Mouse (Mus musculus) midbrain, postnatal 0 days (tissue): ENCODE data around the gene Spaca7. TPM values are rescaled to one million over a fixed set of nuclear protein-coding genes. Genes with fewer than 3 reads are reported as not detected.

ENCODE experiments used
- ATAC-seq: fragments of 200-750 bp; cut with Nextera tagmentation; 2 replicates; pipeline ENCODE4 v1.8.0; 2017; ENCODE audit warnings: moderate number of reproducible peaks, mild to moderate bottlenecking, moderate TSS enrichment, moderate library complexity; ENCODE audit not compliant: low FRiP score
- DNase-seq: peaks from one replicate; pipeline ENCODE4 v3.0.0-alpha.2; 2015; ENCODE audit warnings: low spot score
- H3K27ac ChIP-seq: fragments of 300-500 bp; sonication (generic); 2 replicates; pipeline ENCODE4 v1.5.1; 2014; ENCODE audit warnings: low read depth, mild to moderate bottlenecking, low read length, mixed read lengths
- H3K27me3 ChIP-seq: fragments of 300-500 bp; sonication (generic); 2 replicates; pipeline ENCODE4 v1.6.1; 2014; ENCODE audit warnings: low read length, control low read depth, mixed read lengths; ENCODE audit not compliant: insufficient read depth
- H3K36me3 ChIP-seq: fragments of 300-500 bp; sonication (generic); 2 replicates; pipeline ENCODE4 v1.6.1; 2014; ENCODE audit warnings: low read length, control low read depth, mixed read lengths; ENCODE audit not compliant: insufficient read depth
- H3K4me1 ChIP-seq: fragments of 300-500 bp; sonication (generic); 2 replicates; pipeline ENCODE4 v1.6.1; 2014; ENCODE audit warnings: mild to moderate bottlenecking, control low read depth, antibody characterized with exemption, low read length, mixed read lengths; ENCODE audit not compliant: insufficient read depth
- H3K4me2 ChIP-seq: fragments of 300-500 bp; sonication (generic); 2 replicates; pipeline ENCODE4 v1.6.1; 2014; ENCODE audit warnings: low read depth, mild to moderate bottlenecking, low read length, mixed read lengths; ENCODE audit not compliant: poor library complexity, severe bottlenecking
- H3K4me3 ChIP-seq: fragments of 300-500 bp; sonication (generic); 2 replicates; pipeline ENCODE4 v1.5.1; 2014; ENCODE audit warnings: low read depth, mild to moderate bottlenecking, low read length, moderate library complexity
- H3K9ac ChIP-seq: fragments of 300-500 bp; sonication (generic); replicated peaks from 2 replicates; pipeline ENCODE4 v1.6.1; 2014; ENCODE audit warnings: mild to moderate bottlenecking, low read length, moderate library complexity, mixed read lengths; ENCODE audit not compliant: poor library complexity, severe bottlenecking
- H3K9me3 ChIP-seq: fragments of 300-500 bp; sonication (generic); 2 replicates; pipeline ENCODE4 v1.6.1; 2016; ENCODE audit warnings: low read length, control low read depth
- CTCF ChIP-seq: IDR thresholded peaks from 2 replicates; pipeline ENCODE4 v1.5.1; 2016; ENCODE audit warnings: antibody characterized with exemption, mild to moderate bottlenecking
- WGBS: fragments of 180-500 bp; shearing (Covaris S2); extraction: QIAGEN DNeasy Blood & Tissue Kit; methylation state at CpG from one replicate; pipeline ENCODE4 v1.1.7; 2014; 5-methylcytosine and 5-hydroxymethylcytosine counted together
- polyA plus RNA-seq: library from polyadenylated mRNA; unstranded; fragments of >200 nt; fragmentation: Nextera tagmentation; extraction: Ambion mirVana; gene quantifications from 2 replicates; pipeline ENCODE4 v1.2.1, GENCODE M21; 2015
- total RNA-seq: library from RNA; depleted of rRNA; stranded (reverse); fragments of >200 nt; gene quantifications from 2 replicates; pipeline ENCODE4 v1.2.3, GENCODE M21; 2014; rRNA removed

The Spaca7 gene
- total RNA-seq (not detected in 2 replicates), polyA plus RNA-seq (not detected in 2 replicates)

DNA sequence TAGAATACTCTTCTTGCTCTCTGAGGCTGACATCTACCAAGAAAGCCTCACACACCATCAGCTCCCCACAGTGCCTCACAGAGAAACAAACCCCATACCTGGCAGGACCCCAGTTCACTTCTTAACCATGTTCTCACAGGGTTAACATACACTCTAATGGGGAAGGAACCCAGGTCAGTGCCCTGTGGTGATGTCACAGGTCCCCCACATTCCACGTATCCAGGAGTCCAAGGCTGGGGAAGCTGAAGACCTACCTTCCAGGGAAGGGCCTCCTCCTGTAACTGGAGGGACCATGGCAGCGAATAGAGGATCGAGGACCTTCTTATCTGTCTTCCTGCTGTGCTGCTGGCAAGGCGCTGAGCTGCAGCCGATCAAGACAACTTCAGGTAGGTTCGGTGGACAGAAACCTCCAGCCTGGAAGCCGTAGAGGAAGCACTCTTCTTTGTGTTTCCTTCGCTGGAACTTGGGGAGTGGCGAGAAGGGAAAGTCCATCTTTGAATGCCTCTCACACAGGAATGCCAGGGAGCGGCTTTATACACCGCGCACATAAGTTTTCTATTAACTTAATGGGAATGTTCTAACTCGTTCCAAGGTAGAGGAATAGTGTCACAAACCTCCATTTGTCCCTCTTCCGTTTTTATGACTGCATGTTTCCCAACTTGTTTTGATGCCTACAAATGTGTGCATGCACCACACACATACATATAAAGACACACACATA is at the start of gene Spaca7:
Gene Spaca7 (plus strand): TSS at position 216 of the 721 bp plus-strand sequence.
- Histone ChIP-seq H3K27ac (no peak within 1 kb of the TSS), H3K4me1 (no peaks in the 10 kb centered on the region), H3K4me3 (no peak within 1 kb of the TSS), H3K27me3 (0 out of 2 replicates have a peak, but pooled peaks cover 8% of the 10 kb centered on the region), H3K4me2 (no peak within 1 kb of the TSS), H3K9me3 (no peaks in the 10 kb centered on the region), H3K9ac (no peak within 1 kb of the TSS), H3K36me3 (no peaks in the 10 kb centered on the region)
- DNase-seq (no peak), ATAC-seq (no peak)
- no peak for TF ChIP-seq CTCF
- 81% methylated on average over 14 of the region's 14 CpGs for WGBS

DNA sequence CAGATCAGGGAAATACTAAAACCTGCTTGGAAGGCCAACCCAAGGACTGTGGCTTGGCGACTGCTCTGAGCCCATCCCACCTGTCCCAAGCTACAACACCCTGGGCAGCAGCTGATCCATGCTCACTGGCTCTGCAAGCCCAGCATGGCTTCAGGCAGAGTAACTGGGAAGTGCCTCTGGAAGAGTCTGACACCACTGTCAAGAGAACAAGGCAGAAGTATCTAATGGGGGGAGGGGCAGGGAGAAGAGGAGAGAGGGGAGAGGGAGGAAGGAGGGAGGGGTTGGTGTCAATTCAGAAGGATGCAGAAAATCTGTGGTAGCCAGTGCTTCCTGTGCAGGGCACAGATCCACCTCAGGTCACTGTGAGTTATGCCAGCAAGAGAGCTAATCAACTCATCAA is 48.5 kb upstream of the Spaca7 start:
- H3K9me3 ChIP-seq = 0 out of 2 replicates have a peak, but pooled peaks cover under 1% of the 10 kb centered on the region
- ATAC-seq (no peak), DNase-seq (no peak)
- no peak overlapping the region for H3K9ac ChIP-seq
- no peak for TF ChIP-seq CTCF
- H3K4me2 ChIP-seq = no peak overlapping the region
- H3K36me3 ChIP-seq = no peaks in the 10 kb centered on the region
- H3K4me1 ChIP-seq = 0 out of 2 replicates have a peak, but pooled peaks cover 2% of the 10 kb centered on the region
- H3K27ac ChIP-seq = no peak overlapping the region
- WGBS = 13% methylated on average over 1 of the region's 1 CpGs
- no peak overlapping the region for H3K4me3 ChIP-seq
- no peaks in the 10 kb centered on the region; the same call in 1 of the 2 replicates for H3K27me3 ChIP-seq

- WGBS = 74% methylated on average over 2 of the region's 2 CpGs
- DNase-seq (no peak), ATAC-seq (no peak)
- H3K9me3 ChIP-seq = no peaks in the 10 kb centered on the region
- no peaks in the 10 kb centered on the region for H3K27me3 ChIP-seq
- no peak overlapping the region for H3K27ac ChIP-seq
- H3K4me2 ChIP-seq = no peak overlapping the region
- H3K36me3 ChIP-seq = no peaks in the 10 kb centered on the region
- 0 out of 2 replicates have a peak, but pooled peaks cover 2% of the 10 kb centered on the region for H3K4me1 ChIP-seq
- no peak overlapping the region for H3K9ac ChIP-seq
- H3K4me3 ChIP-seq = no peak overlapping the region
- TF ChIP-seq CTCF = no peak
Measured at GRCm38 (mm10) chr8:12528659-12529058, 44.2 kb upstream of the Spaca7 start.

GRCm38 (mm10) chr8:12535617-12536016 is 37.2 kb upstream of the Spaca7 start:
- no peaks in the 10 kb centered on the region for H3K36me3 ChIP-seq
- H3K4me1 ChIP-seq = no peaks in the 10 kb centered on the region
- DNase-seq = peak; percentile 36
- no peaks in the 10 kb centered on the region for H3K9me3 ChIP-seq
- WGBS = 72% methylated on average over 9 of the region's 9 CpGs
- H3K4me2 ChIP-seq = no peak overlapping the region
- H3K4me3 ChIP-seq = no peak overlapping the region
- TF ChIP-seq CTCF = no peak
- H3K27ac ChIP-seq = no peak overlapping the region
- no peak for ATAC-seq
- no peak overlapping the region for H3K9ac ChIP-seq
- 0 out of 2 replicates have a peak, but pooled peaks cover 2% of the 10 kb centered on the region for H3K27me3 ChIP-seq

GRCm38 (mm10) chr8:12536306-12536705 is 36.5 kb upstream of the Spaca7 start:
- WGBS = 62% methylated on average over 7 of the region's 7 CpGs
- Histone ChIP-seq H3K4me3 (no peak overlapping the region), H3K9me3 (no peaks in the 10 kb centered on the region), H3K4me2 (no peak overlapping the region), H3K9ac (no peak overlapping the region), H3K4me1 (no peaks in the 10 kb centered on the region), H3K36me3 (no peaks in the 10 kb centered on the region), H3K27me3 (0 out of 2 replicates have a peak, but pooled peaks cover 2% of the 10 kb centered on the region), H3K27ac (no peak overlapping the region)
- ATAC-seq (0 out of 2 replicates have a peak, but pooled peaks have one; percentile 41), DNase-seq (no peak)
- TF ChIP-seq CTCF = no peak

DNA sequence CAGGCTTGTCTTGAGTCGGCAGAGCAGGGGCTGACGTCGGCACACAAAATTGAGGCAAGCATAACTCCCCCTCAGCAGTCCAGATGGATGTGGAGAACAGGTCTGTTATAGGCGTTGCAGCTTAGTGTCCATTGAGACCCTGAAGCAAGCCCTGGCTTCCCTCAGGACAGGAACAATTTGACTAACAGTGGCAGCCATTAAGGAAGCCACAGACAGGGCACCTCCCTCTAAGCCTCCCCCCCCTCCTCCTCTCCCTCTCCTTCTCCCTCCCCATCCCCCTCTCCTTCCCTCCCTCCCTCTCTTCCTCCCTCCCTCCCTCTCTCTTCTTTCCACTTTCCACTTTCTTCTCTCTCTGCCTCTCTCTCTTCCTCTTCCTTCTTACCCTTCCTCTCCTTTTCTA is 27.6 kb upstream of the Spaca7 start:
- 45% methylated on average over 4 of the region's 4 CpGs for WGBS
- no peak for DNase-seq
- no peak for ATAC-seq
- Histone ChIP-seq H3K4me3 (no peak overlapping the region), H3K9me3 (no peaks in the 10 kb centered on the region), H3K27me3 (0 out of 2 replicates have a peak, but pooled peaks cover 4% of the 10 kb centered on the region), H3K36me3 (no peaks in the 10 kb centered on the region), H3K4me2 (no peak overlapping the region), H3K4me1 (no peaks in the 10 kb centered on the region), H3K27ac (no peak overlapping the region), H3K9ac (no peak overlapping the region)
- no peak for TF ChIP-seq CTCF
